Mouse (Mus musculus) T-cell, adult 2 months (primary cell): ENCODE measurements at regions not wholly inside any gene's neighbourhood (a gene's known extent, or its start where the extent isn't known, plus 50 kb on each side); places are given as distances from the start of the nearest gene placed in this dataset.
A peak's percentile ranks its signal among the peaks of the same experiment; 100 is the strongest.

ENCODE experiments used
- DNase-seq: peaks from one replicate; pipeline ENCODE4 v3.0.0; 2022; ENCODE audit warnings: low spot score

DNA sequence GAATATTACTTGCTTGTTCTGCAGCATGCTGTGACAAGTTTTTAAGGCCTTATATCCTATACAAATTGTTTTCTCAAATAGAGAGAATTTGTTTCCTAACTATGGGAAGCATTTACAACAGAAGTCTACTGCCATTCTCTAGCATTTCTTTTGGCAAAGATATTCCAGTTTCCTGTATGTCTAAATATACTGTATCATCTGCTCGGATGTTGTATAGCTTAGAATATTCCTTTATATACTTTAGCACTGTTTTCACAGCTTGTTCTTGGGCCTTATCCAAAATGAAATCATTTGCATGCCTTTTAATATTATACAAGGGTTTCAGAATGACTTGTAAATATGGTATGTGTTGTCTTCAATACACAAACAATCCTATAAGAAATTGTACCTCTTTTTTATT lies 92.1 kb upstream of the Ins2 start:
- DNase-seq, result no peak

DNA sequence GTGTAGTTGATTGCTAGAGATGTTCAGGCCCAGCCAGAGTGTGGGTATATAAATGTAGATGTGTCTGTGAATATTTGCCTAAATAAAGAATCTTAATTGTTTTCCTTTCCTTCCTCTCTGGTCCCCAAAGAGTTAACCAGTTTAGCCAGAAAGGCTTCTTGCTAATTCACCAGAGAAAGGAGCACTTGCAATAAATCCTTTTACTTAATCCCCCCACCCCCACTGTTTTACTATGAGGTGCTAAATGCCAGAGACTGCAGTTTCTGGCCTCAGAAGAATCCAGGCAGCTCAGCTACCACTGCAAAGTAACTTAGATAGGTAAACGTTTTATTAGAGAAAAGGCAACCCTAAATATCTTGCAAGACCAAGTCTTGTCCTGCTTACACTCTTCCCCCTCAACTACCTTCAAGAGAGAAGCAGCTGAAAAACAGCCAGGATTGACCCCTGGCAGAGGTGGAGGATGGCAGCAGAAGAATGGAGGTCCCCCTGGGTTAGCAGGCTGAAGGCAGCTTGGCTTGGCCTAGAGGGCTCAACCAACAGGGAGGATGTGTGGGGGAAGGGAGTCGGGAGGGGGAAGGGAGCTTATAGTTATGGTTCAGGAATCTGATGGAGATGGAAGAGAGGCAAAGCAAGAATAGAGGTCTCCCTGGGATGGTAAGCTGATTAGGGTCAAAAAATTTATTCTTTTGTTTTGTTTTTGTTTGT lies 87.9 kb upstream of the Ins2 start:
- DNase-seq, result no peak

DNA sequence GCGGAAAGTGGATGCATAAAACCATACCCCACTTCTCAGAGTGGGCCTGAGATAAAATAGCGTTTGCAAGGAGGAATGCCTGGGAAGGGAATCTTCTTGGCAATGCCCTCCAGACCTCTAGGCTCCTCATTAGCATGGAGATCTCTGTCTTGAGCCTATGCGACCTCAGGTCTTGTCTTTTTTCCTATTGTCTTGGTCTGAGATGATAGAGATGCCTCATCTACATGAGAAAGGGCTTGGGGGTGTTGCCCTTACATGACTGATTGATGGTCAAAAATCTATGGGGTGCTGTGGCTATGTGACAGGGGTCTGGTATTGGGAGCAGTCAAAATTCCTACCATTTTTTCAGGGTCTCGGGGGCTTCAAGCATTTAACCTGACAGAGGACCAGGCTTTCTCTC lies 67.5 kb upstream of the Ins2 start:
- DNase-seq, result no peak

DNA sequence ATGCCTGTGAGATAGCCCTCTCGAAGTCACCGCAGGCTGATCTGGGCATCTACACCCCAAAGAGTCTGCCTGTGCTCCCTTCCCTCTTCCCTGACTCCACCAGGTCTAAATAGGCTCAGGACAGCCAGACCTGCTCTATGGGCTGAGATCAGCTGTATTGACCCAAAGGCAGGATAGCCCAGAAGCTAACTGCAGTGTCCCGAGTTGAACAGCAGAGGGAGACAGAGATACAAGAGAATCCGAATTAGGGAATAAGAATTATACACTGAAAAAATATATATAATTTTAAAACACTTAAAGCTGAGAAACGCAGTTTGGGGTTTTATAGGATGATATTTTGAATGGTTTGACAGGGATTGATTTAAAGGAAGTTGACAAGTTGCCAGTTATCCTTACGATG lies 56.2 kb upstream of the Ins2 start:
- peak; percentile 9 for DNase-seq

DNA sequence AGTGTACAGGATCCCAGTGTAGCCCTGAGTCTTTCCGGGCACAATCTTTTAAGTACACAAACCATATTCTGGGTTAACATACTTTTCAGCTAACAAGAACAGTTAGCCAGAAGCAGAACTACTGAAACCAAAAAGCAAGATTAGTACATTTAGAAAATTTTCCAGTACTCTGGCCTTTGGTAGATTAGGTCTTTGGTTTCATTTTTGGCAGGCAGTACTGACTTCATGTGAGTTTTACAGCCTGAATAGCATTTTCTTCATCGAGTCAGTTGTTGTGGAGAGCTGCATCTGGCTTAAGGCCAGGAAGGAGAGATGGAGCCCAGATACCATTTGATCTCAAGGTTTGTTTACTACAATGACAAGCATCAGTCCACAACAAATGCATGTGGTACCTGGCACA lies 51.3 kb upstream of the Ins2 start:
- no peak for DNase-seq
